Mouse (Mus musculus) skeletal muscle tissue, postnatal 0 days (tissue): ENCODE measurements around the gene Gm6268. TPM values are rescaled to one million over a fixed set of nuclear protein-coding genes. Genes with fewer than 3 reads are reported as not detected.

Source experiments
- microRNA-seq, 2 experiments: library from miRNA; unstranded; fragments of <30 nt; microRNA quantifications; one replicate each; pipeline ENCODE4; 2016
- polyA plus RNA-seq: library from polyadenylated mRNA; unstranded; fragments of >200 nt; fragmentation: Nextera tagmentation; extraction: Ambion mirVana; gene quantifications from 2 replicates; pipeline ENCODE4 v1.2.1, GENCODE M21; 2015

Gene Gm6268
- not detected in 2 replicates for polyA plus RNA-seq

GRCm38 (mm10) chrX:36400980-36401379, at the start of gene Gm6268:
Gene Gm6268 (plus strand): TSS chrX:36401280.

Small RNA genes lying within 50 kb of the gene (microRNA-seq; reads per million reads assigned to microRNA genes)
- gene Gm44485, result 0 reads per million in 2 experiments

Other genes with a start within 250 kb of the Gm6268 start
- 0.32 TPM in 1 of 2 replicates, not detected in the other for gene Zcchc12, start 205.4 kb upstream of the Gm6268 start, polyA plus RNA-seq
- 0.39 and 0.44 TPM in 2 replicates for gene Lonrf3, start 72.9 kb upstream of the Gm6268 start, polyA plus RNA-seq
- 0.19 TPM in 1 of 2 replicates, not detected in the other for gene Gm14569, start 90.5 kb downstream of the Gm6268 start, polyA plus RNA-seq
- gene Pgrmc1, start 196.9 kb downstream of the Gm6268 start, polyA plus RNA-seq, result 69.9 and 105 TPM in 2 replicates
- gene Akap17b, start 244.1 kb downstream of the Gm6268 start, polyA plus RNA-seq, result 0.83 and 0.85 TPM in 2 replicates